In genomic region chr1:191248423-191248822, GRCm38 (mm10) we compare ENCODE assay signal across 30 mouse cellular contexts. TPM values are rescaled to one million over a fixed set of nuclear protein-coding genes. Genes with fewer than 3 reads are reported as not detected.
A peak's percentile ranks its signal among the peaks of the same experiment; 100 is the strongest.
DNase-seq lines count a peak whose midpoint lies in the region; ATAC-seq and TF ChIP-seq lines count a peak whose summit lies in the region.
"Had no signal": no experiment of that assay in that cellular context is flagged by ENCODE, and none has a peak within 500 bp of the region (broad histone marks: within the 10 kb centered on the region; RNA-seq: fewer than 3 reads in every experiment).

No protein-coding gene starts in this region.

- H3K4me3 ChIP-seq in MEL (ENCODE audit: control insufficient read depth in 1 of 2, insufficient read depth in 1 of 2, low read depth in 2 of 2, low read length in 2 of 2) = no peak overlapping the region
- no peak overlapping the region for H3K4me3 ChIP-seq in neural tube, embryonic 15.5 days (replicated peaks)
- H3K4me3 ChIP-seq in gastrocnemius, adult 2 months = no peak overlapping the region
- H3K4me3 ChIP-seq: embryonic facial prominence, embryonic 13.5 days; erythroblast, embryonic 14.5 days; forebrain, embryonic 13.5 days; heart, embryonic 12.5 days; hindbrain, embryonic 12.5 days; layer of hippocampus, adult 2 months; limb, embryonic 13.5 days; midbrain, embryonic 12.5 days had no signal

- DNase-seq in A20 (ENCODE audit: low read depth, low spot score) (peak; percentile 63), MEL (ENCODE audit: low read depth, low spot score) (peak; percentile 88)
- no peak for DNase-seq in ovary, postnatal 14 days (ENCODE audit: low spot score)
- no peak for DNase-seq in gastrocnemius, adult 2 months
- DNase-seq: adrenal gland, postnatal 36 days; cerebellum, adult 2 months; cerebellum, postnatal 25 days; embryo, embryonic 11 days; gastrocnemius, postnatal 10 days; heart, adult 11 months; heart, postnatal 14 days; kidney, postnatal 25 days; retina, postnatal 1 day; right cerebral cortex, postnatal 25 days; thymus, postnatal 14 days had no signal

- no peak for TF ChIP-seq CTCF in MEL (IDR thresholded peaks at IDR 0.05 in 2 of 3, conservative IDR thresholded peaks at IDR 0.05 in 1 of 3; ENCODE audit: control insufficient read depth in 1 of 3, insufficient read depth in 1 of 3, low read depth in 2 of 3, low read length in 3 of 3, poor library complexity in 1 of 3, severe bottlenecking in 1 of 3)
- no peak for TF ChIP-seq CTCF in gastrocnemius, adult 2 months (IDR thresholded peaks at IDR 0.05)

- H3K27ac ChIP-seq in MEL (ENCODE audit: control insufficient read depth, low read depth, low read length) = peak overlapping the region; percentile 93
- no peak overlapping the region for H3K27ac ChIP-seq in neural tube, embryonic 15.5 days (replicated peaks)
- H3K27ac ChIP-seq in gastrocnemius, adult 2 months = no peak overlapping the region
- H3K27ac ChIP-seq: embryonic facial prominence, embryonic 13.5 days; forebrain, embryonic 13.5 days; hindbrain, embryonic 12.5 days; layer of hippocampus, adult 2 months; limb, embryonic 13.5 days; liver, embryonic 14.5 days; midbrain, embryonic 12.5 days had no signal

- no peak for TF ChIP-seq RAD21 in MEL (IDR thresholded peaks at IDR 0.05; ENCODE audit: low read depth, low read length)

- intact Hi-C loops in gastrocnemius, adult 2 months (cut with DNase I) = no loop called here

- 63% methylated on average over 1 of the region's 1 CpGs for WGBS in neural tube, embryonic 15.5 days

- ATAC-seq in granulocyte monocyte progenitor cell, adult 5-6 weeks (replicated peaks; ENCODE audit: poor library complexity, severe bottlenecking) = peak; percentile 81
- ATAC-seq in neutrophil, adult 5-6 weeks (ENCODE audit: extremely low read depth, insufficient number of reproducible peaks, low FRiP score, poor library complexity, severe bottlenecking) = peak; percentile 62
- no peak for ATAC-seq in neural tube, embryonic 15.5 days (ENCODE audit: low FRiP score)
- ATAC-seq: forebrain, embryonic 13.5 days; intestine, postnatal 0 days; lung, postnatal 0 days; Patski had no signal

- H3K27me3 ChIP-seq in MEL (ENCODE audit: control insufficient read depth in 1 of 2, insufficient read depth in 2 of 2, low read length in 2 of 2) = no peaks in the 10 kb centered on the region
- H3K27me3 ChIP-seq in neural tube, embryonic 15.5 days (replicated peaks) = no peaks in the 10 kb centered on the region
- H3K27me3 ChIP-seq: embryonic facial prominence, embryonic 13.5 days; forebrain, embryonic 13.5 days; heart, embryonic 12.5 days; hindbrain, embryonic 12.5 days; limb, embryonic 13.5 days; midbrain, embryonic 12.5 days; Patski had no signal

- H3K79me2 ChIP-seq in MEL (ENCODE audit: control insufficient read depth, insufficient read depth, low read length, poor library complexity) = no peaks in the 10 kb centered on the region

- no peak for TF ChIP-seq POLR2A in MEL (IDR thresholded peaks at IDR 0.05; ENCODE audit: control insufficient read depth in 1 of 2, insufficient read depth in 1 of 2, low read depth in 1 of 2, low read length in 2 of 2, poor library complexity in 1 of 2)

- H3K4me2 ChIP-seq in neural tube, embryonic 15.5 days = no peak overlapping the region
- H3K4me2 ChIP-seq: embryonic facial prominence, embryonic 13.5 days; forebrain, embryonic 13.5 days; heart, embryonic 12.5 days; hindbrain, embryonic 12.5 days; limb, embryonic 13.5 days; midbrain, embryonic 12.5 days had no signal

- peak overlapping the region; percentile 37 for H3K9ac ChIP-seq in MEL (ENCODE audit: control insufficient read depth, low read depth, low read length, poor library complexity, severe bottlenecking)
- H3K9ac ChIP-seq in neural tube, embryonic 15.5 days (replicated peaks) = no peak overlapping the region
- H3K9ac ChIP-seq: embryonic facial prominence, embryonic 13.5 days; forebrain, embryonic 13.5 days; heart, embryonic 12.5 days; hindbrain, embryonic 12.5 days; limb, embryonic 13.5 days; liver, embryonic 14.5 days; midbrain, embryonic 12.5 days had no signal

- peaks cover 0 to 28% of the 10 kb centered on the region in 2 experiments; a peak in 2 of 4 replicates for H3K36me3 ChIP-seq in MEL (ENCODE audit: control insufficient read depth in 1 of 2, insufficient read depth in 2 of 2, low read length in 2 of 2)
- peaks cover 10% of the 10 kb centered on the region; the same call in 1 of the 2 replicates for H3K36me3 ChIP-seq in neural tube, embryonic 15.5 days
- H3K36me3 ChIP-seq: heart, embryonic 12.5 days had no signal

- peaks cover 17 to 30% of the 10 kb centered on the region in 2 experiments for H3K4me1 ChIP-seq in MEL (ENCODE audit: control insufficient read depth in 1 of 2, insufficient read depth in 2 of 2, low read length in 2 of 2)
- no peaks in the 10 kb centered on the region for H3K4me1 ChIP-seq in neural tube, embryonic 15.5 days
- H3K4me1 ChIP-seq: embryonic facial prominence, embryonic 13.5 days; forebrain, embryonic 13.5 days; heart, embryonic 12.5 days; hindbrain, embryonic 12.5 days; limb, embryonic 13.5 days; midbrain, embryonic 12.5 days had no signal

- peak; percentile 77 to 79 for TF ChIP-seq EP300 in MEL (IDR thresholded peaks at IDR 0.05; ENCODE audit: low read depth in 1 of 2, low read length in 2 of 2)

- H3K9me3 ChIP-seq in MEL (replicated peaks; ENCODE audit: insufficient read depth, low read length) = no peaks in the 10 kb centered on the region
- no peaks in the 10 kb centered on the region; the same call in 1 of the 2 replicates for H3K9me3 ChIP-seq in neural tube, embryonic 15.5 days (replicated peaks)
- H3K9me3 ChIP-seq: embryonic facial prominence, embryonic 13.5 days; heart, embryonic 12.5 days; midbrain, embryonic 12.5 days had no signal

TF ChIP-seq in MEL, 35 proteins besides CTCF, POLR2A, EP300 and RAD21:
- TF ChIP-seq MAZ (IDR thresholded peaks at IDR 0.05; ENCODE audit: low read depth, low read length) = no peak
- TF ChIP-seq KAT2A (conservative IDR thresholded peaks at IDR 0.05; ENCODE audit: low read depth, low read length) = peak; percentile 52; the same call in 1 of the 2 replicates
- TF ChIP-seq TCF12 (IDR thresholded peaks at IDR 0.05; ENCODE audit: low read depth, low read length) = peak; percentile 44; the same call in 1 of the 2 replicates
- no peak for TF ChIP-seq E2F4 (IDR thresholded peaks at IDR 0.05; ENCODE audit: borderline replicate concordance, low read depth, low read length)
- TF ChIP-seq ELF1 (IDR thresholded peaks at IDR 0.05; ENCODE audit: low read depth, low read length) = peak; percentile 57; the same call in 1 of the 2 replicates
- TF ChIP-seq GATA1 (IDR thresholded peaks at IDR 0.05; ENCODE audit: low read depth, low read length) = peak; percentile 29; the same call in 1 of the 2 replicates
- TF ChIP-seq ETS1 (IDR thresholded peaks at IDR 0.05; ENCODE audit: low read depth, low read length) = peak; percentile 85
- TF ChIP-seq RCOR1 (IDR thresholded peaks at IDR 0.05; ENCODE audit: low read depth, low read length) = peak; percentile 50; the same call in 1 of the 2 replicates
- peak; percentile 78 for TF ChIP-seq JUND (IDR thresholded peaks at IDR 0.05; ENCODE audit: low read depth, low read length)
- 0 out of 2 replicates have a peak, but pooled peaks have one; percentile 42 for TF ChIP-seq POLR2AphosphoS2 (IDR thresholded peaks at IDR 0.05; ENCODE audit: low read length)
- no peak for TF ChIP-seq NRF1 (IDR thresholded peaks at IDR 0.05; ENCODE audit: insufficient read depth, low read depth, low read length, poor library complexity, severe bottlenecking)
- peak; percentile 79 for TF ChIP-seq ZNF384 (IDR thresholded peaks at IDR 0.05; ENCODE audit: low read depth, low read length)
- peak; percentile 51; the same call in 1 of the 2 replicates for TF ChIP-seq MAX (IDR thresholded peaks at IDR 0.05; ENCODE audit: low read length)
- no peak for TF ChIP-seq BHLHE40 (IDR thresholded peaks at IDR 0.05; ENCODE audit: borderline replicate concordance, low read depth, low read length)
- TF ChIP-seq MYC (IDR thresholded peaks at IDR 0.05; ENCODE audit: low read depth, low read length) = peak; percentile 72
- 0 out of 2 replicates have a peak, but pooled peaks have one; percentile 37 for TF ChIP-seq HCFC1 (IDR thresholded peaks at IDR 0.05; ENCODE audit: low read depth, low read length)
- TF ChIP-seq NELFE (IDR thresholded peaks at IDR 0.05; ENCODE audit: low read depth, low read length) = no peak
- TF ChIP-seq SIN3A (IDR thresholded peaks at IDR 0.05; ENCODE audit: low read length) = peak; percentile 61; the same call in 1 of the 2 replicates
- peak; percentile 41; the same call in 1 of the 2 replicates for TF ChIP-seq MXI1 (IDR thresholded peaks at IDR 0.05; ENCODE audit: low read depth, low read length)

RNA-seq across cellular contexts. Expression of gene Atf3, which starts 30.6 kb away (rescaled TPM):
- 0.46 and 2.5 TPM in 2 replicates for total RNA-seq in MEL (2012; rRNA removed)
- polyA plus RNA-seq in MEL (2012; ENCODE audit: insufficient read depth in 1 of 2, insufficient read length in 2 of 2, low read depth in 1 of 2, low replicate concordance in 2 of 2, missing spikeins in 1 of 2) = 1 to 10 TPM in 1 of 2 experiments, not detected in 1; 1.4 TPM
- not detected in 2 replicates for total RNA-seq in granulocyte monocyte progenitor cell, adult 5-6 weeks (2014; fragmentation: Nextera tagmentation)
- total RNA-seq in granulocyte monocyte progenitor cell, adult 5-6 weeks (2017) = 8.7 and 12.8 TPM in 2 replicates
- 120 and 181 TPM in 2 replicates for total RNA-seq in neutrophil, adult 5-6 weeks (2017)
- polyA plus RNA-seq in neural tube, embryonic 15.5 days (2015; fragmentation: Nextera tagmentation; extraction: Ambion mirVana) = 1.8 and 1.9 TPM in 2 replicates
- total RNA-seq in gastrocnemius, adult 2 months (2021) = 1 to 10 TPM; 2.7 to 7.2 TPM

Comparison
In these comparisons a context has a peak if more than half of its experiments do, and no peak if none do; other contexts are left out.
1. DNase-seq: peak in A20 (single experiment) and MEL (single experiment); none in ovary, postnatal 14 days (single experiment) and gastrocnemius, adult 2 months (single experiment).